Mouse (Mus musculus) Patski (cell line): ENCODE measurements around the gene Zfp663. TPM values are rescaled to one million over a fixed set of nuclear protein-coding genes. Genes with fewer than 3 reads are reported as not detected.

Source experiments
- ATAC-seq: fragments of 100-300 bp; one replicate; pipeline ENCODE4 v1.8.0; 2021
- CTCF ChIA-PET: fragments of 350-600 bp; sonication (Branson Sonifier 250); formaldehyde crosslinking; loops from one replicate; lab custom pipeline; 2022; ENCODE audit warnings: inconsistent platforms; lab: Charles Lee
- POLR2A ChIA-PET: fragments of 350-600 bp; sonication (Branson Sonifier 250); formaldehyde crosslinking; loops from one replicate; lab custom pipeline; 2022; ENCODE audit warnings: antibody characterized with exemption, inconsistent platforms; lab: Charles Lee
- DNase-seq: peaks from one replicate; pipeline ENCODE4 v3.0.0-alpha.2; 2011; ENCODE audit warnings: low read depth, low spot score
- H3K27me3 ChIP-seq: fragments of 371-371 bp; one replicate; pipeline ENCODE4 v1.5.1; 2021
- CTCF ChIP-seq: fragments of 100-300 bp; IDR thresholded peaks from one replicate; pipeline ENCODE4 v1.5.1; 2021
- in situ Hi-C: fragments of 300-500 bp; cut with MboI; formaldehyde crosslinking; loops from 3 replicates; pipeline ENCODE4 v1.11.1; 2018; ENCODE audit warnings: low pct_unique_long_range_greater_than_20kb, mixed read lengths
- polyA plus RNA-seq: library from polyadenylated mRNA; unstranded; gene quantifications from one replicate; pipeline ENCODE4 v1.2.3, GENCODE M21; 2021

The Zfp663 gene
- polyA plus RNA-seq, 1 experiment from 2014 or later: not detected

- ChIA-PET CTCF (no interaction called here), POLR2A (interaction anchor here (0.6 kb wide), 1 partner anchor 33 kb away, joined by 3 read pairs; no protein-coding TSS in a partner anchor)
- H3K27me3 ChIP-seq: no peaks in the 10 kb centered on the region
- DNase-seq (no peak), ATAC-seq (no peak)
- in situ Hi-C loops: no loop called here
- no peak for TF ChIP-seq CTCF
Observed at GRCm38 (mm10) chr2:165311577-165311976, 57.0 kb downstream of the Zfp663 start.

- ChIA-PET POLR2A (no interaction called here), CTCF (interaction anchor here (1.5 kb wide), 1 partner anchor 21 kb away, joined by 4 read pairs; no protein-coding TSS in a partner anchor)
- H3K27me3 ChIP-seq: no peaks in the 10 kb centered on the region
- in situ Hi-C loops: no loop called here
- no peak for DNase-seq
- no peak for ATAC-seq
- no peak for TF ChIP-seq CTCF
Observed at GRCm38 (mm10) chr2:165310818-165311425, 57.6 kb downstream of the Zfp663 start.

GRCm38 (mm10) chr2:165307801-165308200, 60.7 kb downstream of the Zfp663 start:
- no peak for DNase-seq
- POLR2A ChIA-PET: no interaction called here
- in situ Hi-C loops: no loop called here
- no peaks in the 10 kb centered on the region for H3K27me3 ChIP-seq
- no peak for TF ChIP-seq CTCF
- no peak for ATAC-seq
- CTCF ChIA-PET: interaction anchor here (0.6 to 1.0 kb wide), 2 partner anchors 19 to 29 kb away, joined by 4 to 6 read pairs; no protein-coding TSS in a partner anchor

- ATAC-seq (no peak), DNase-seq (no peak)
- in situ Hi-C loops: no loop called here
- no peaks in the 10 kb centered on the region for H3K27me3 ChIP-seq
- TF ChIP-seq CTCF: no peak
- CTCF ChIA-PET: no interaction called here
- POLR2A ChIA-PET: interaction anchor here (1.8 kb wide), 1 partner anchor 18 kb away, joined by 4 read pairs; the partner anchor contains the start of gene Slc35c2
Observed at GRCm38 (mm10) chr2:165305438-165305837, 63.1 kb downstream of the Zfp663 start.

GRCm38 (mm10) chr2:165304819-165305218, 63.7 kb downstream of the Zfp663 start:
- ATAC-seq (no peak), DNase-seq (no peak)
- CTCF ChIA-PET: no interaction called here
- in situ Hi-C loops: no loop called here
- no peaks in the 10 kb centered on the region for H3K27me3 ChIP-seq
- TF ChIP-seq CTCF: no peak
- POLR2A ChIA-PET: interaction anchor here (1.8 kb wide), 1 partner anchor 17 kb away, joined by 4 read pairs; the partner anchor contains the start of gene Slc35c2

- in situ Hi-C loops: no loop called here
- no peak for TF ChIP-seq CTCF
- ChIA-PET POLR2A (no interaction called here), CTCF (interaction anchor here (0.7 kb wide), 1 partner anchor 16 kb away, joined by 3 read pairs; the partner anchor contains the start of gene Slc35c2)
- no peaks in the 10 kb centered on the region for H3K27me3 ChIP-seq
- no peak for ATAC-seq
- DNase-seq: no peak
Observed at GRCm38 (mm10) chr2:165303354-165304012, 65.0 kb downstream of the Zfp663 start.

- POLR2A ChIA-PET: no interaction called here
- TF ChIP-seq CTCF: no peak
- in situ Hi-C loops: no loop called here
- H3K27me3 ChIP-seq: no peaks in the 10 kb centered on the region
- CTCF ChIA-PET: no interaction called here
- DNase-seq (no peak), ATAC-seq (no peak)
Observed at GRCm38 (mm10) chr2:165301409-165301808, 67.1 kb downstream of the Zfp663 start.

Other genes starting within 250 kb of the Zfp663 start
- gene Cdh22, start 133.9 kb downstream of the Zfp663 start, polyA plus RNA-seq: not detected
- gene Slc35c2, start 80.9 kb downstream of the Zfp663 start, polyA plus RNA-seq: 31.2 TPM
- gene Elmo2, start 42.2 kb downstream of the Zfp663 start, polyA plus RNA-seq: 45.2 TPM
- 8.0 TPM for gene Zfp334, start 19.5 kb upstream of the Zfp663 start, polyA plus RNA-seq
- gene Ocstamp, start 31.7 kb upstream of the Zfp663 start, polyA plus RNA-seq: not detected
- gene Slc13a3, start 104.5 kb upstream of the Zfp663 start, polyA plus RNA-seq: 0.05 TPM
- 17.1 TPM for gene Trp53rka, start 124.6 kb upstream of the Zfp663 start, polyA plus RNA-seq
- gene Slc2a10, start 135.1 kb upstream of the Zfp663 start, polyA plus RNA-seq: not detected
- 49.2 TPM for gene Eya2, start 226.3 kb upstream of the Zfp663 start, polyA plus RNA-seq